Comparison of ENCODE assay signal across 18 mouse cellular contexts in genomic region chr2:125809551-125809950, GRCm38 (mm10). TPM values are rescaled to one million over a fixed set of nuclear protein-coding genes. Genes with fewer than 3 reads are reported as not detected.
DNase-seq lines count a peak whose midpoint lies in the region; ATAC-seq and TF ChIP-seq lines count a peak whose summit lies in the region.
"Had no signal": no experiment of that assay in that cellular context is flagged by ENCODE, and none has a peak within 500 bp of the region (broad histone marks: within the 10 kb centered on the region; RNA-seq: fewer than 3 reads in every experiment).

No protein-coding gene starts in this region.

- peak; percentile 16; the same call in 1 of the 2 replicates for ATAC-seq in midbrain, postnatal 0 days (ENCODE audit: low FRiP score)
- ATAC-seq in midbrain, embryonic 14.5 days (ENCODE audit: low FRiP score, low TSS enrichment), result no peak
- ATAC-seq in erythroid progenitor cell, adult 5-6 weeks (replicated peaks; ENCODE audit: low FRiP score, poor library complexity, severe bottlenecking), result no peak
- ATAC-seq: midbrain, embryonic 16.5 days had no signal

- no peaks in the 10 kb centered on the region for H3K9me3 ChIP-seq in midbrain, postnatal 0 days (ENCODE audit: low read length)
- 0 out of 2 replicates have a peak, but pooled peaks cover 5% of the 10 kb centered on the region for H3K9me3 ChIP-seq in midbrain, embryonic 14.5 days (ENCODE audit: control insufficient read depth, low read length)
- H3K9me3 ChIP-seq: heart, embryonic 15.5 days; limb, embryonic 10.5 days; liver, embryonic 15.5 days; neural tube, embryonic 15.5 days had no signal

- H3K27me3 ChIP-seq in midbrain, postnatal 0 days (ENCODE audit: insufficient read depth, low read length), result no peaks in the 10 kb centered on the region
- no peaks in the 10 kb centered on the region for H3K27me3 ChIP-seq in midbrain, embryonic 14.5 days (ENCODE audit: control insufficient read depth, insufficient read depth, low read length)
- H3K27me3 ChIP-seq: heart, embryonic 15.5 days; liver, embryonic 15.5 days; neural tube, embryonic 15.5 days had no signal

- no peak overlapping the region for H3K27ac ChIP-seq in midbrain, postnatal 0 days (ENCODE audit: low read depth, low read length)
- H3K27ac ChIP-seq in midbrain, embryonic 14.5 days (replicated peaks; ENCODE audit: low read depth, low read length), result no peak overlapping the region
- H3K27ac ChIP-seq: heart, embryonic 15.5 days; kidney, postnatal 0 days; limb, embryonic 10.5 days; liver, embryonic 15.5 days; neural tube, embryonic 15.5 days had no signal

- H3K4me3 ChIP-seq in midbrain, postnatal 0 days (ENCODE audit: low read depth, low read length), result no peak overlapping the region
- H3K4me3 ChIP-seq in midbrain, embryonic 14.5 days (replicated peaks; ENCODE audit: low read depth, low read length), result no peak overlapping the region
- H3K4me3 ChIP-seq: heart, embryonic 15.5 days; limb, embryonic 10.5 days; liver, embryonic 15.5 days; neural tube, embryonic 15.5 days had no signal

- TF ChIP-seq CTCF in midbrain, postnatal 0 days (IDR thresholded peaks at IDR 0.05), result no peak

- no peaks in the 10 kb centered on the region for H3K4me1 ChIP-seq in midbrain, postnatal 0 days (ENCODE audit: insufficient read depth, low read length)
- no peaks in the 10 kb centered on the region for H3K4me1 ChIP-seq in midbrain, embryonic 14.5 days (ENCODE audit: control insufficient read depth, insufficient read depth, low read length)
- H3K4me1 ChIP-seq: heart, embryonic 15.5 days; limb, embryonic 10.5 days; liver, embryonic 15.5 days; neural tube, embryonic 15.5 days had no signal

- H3K36me3 ChIP-seq in midbrain, postnatal 0 days (ENCODE audit: insufficient read depth, low read length), result no peaks in the 10 kb centered on the region
- no peaks in the 10 kb centered on the region for H3K36me3 ChIP-seq in midbrain, embryonic 14.5 days (ENCODE audit: control insufficient read depth, insufficient read depth, low read length)
- H3K36me3 ChIP-seq: heart, embryonic 15.5 days; limb, embryonic 10.5 days; liver, embryonic 15.5 days; neural tube, embryonic 15.5 days had no signal

- H3K9ac ChIP-seq in midbrain, postnatal 0 days (replicated peaks; ENCODE audit: low read length, poor library complexity, severe bottlenecking), result no peak overlapping the region
- H3K9ac ChIP-seq in midbrain, embryonic 14.5 days (replicated peaks; ENCODE audit: low read length), result no peak overlapping the region
- H3K9ac ChIP-seq: heart, embryonic 15.5 days; liver, embryonic 15.5 days; neural tube, embryonic 15.5 days had no signal

- WGBS in midbrain, postnatal 0 days, result 46% methylated on average over 7 of the region's 7 CpGs
- 69% methylated on average over 7 of the region's 7 CpGs for WGBS in midbrain, embryonic 14.5 days

- no peak overlapping the region for H3K4me2 ChIP-seq in midbrain, postnatal 0 days (ENCODE audit: low read depth, low read length, poor library complexity, severe bottlenecking)
- no peak overlapping the region for H3K4me2 ChIP-seq in midbrain, embryonic 14.5 days (ENCODE audit: low read length)
- H3K4me2 ChIP-seq: heart, embryonic 15.5 days; liver, embryonic 15.5 days; neural tube, embryonic 15.5 days had no signal

- no peak for DNase-seq in midbrain, postnatal 0 days (ENCODE audit: low spot score)
- DNase-seq in midbrain, embryonic 14.5 days, result no peak
- peak; percentile 38 to 80 for DNase-seq in frontal cortex, adult 2 months (ENCODE audit: extremely low spot score in 1 of 2, low spot score in 1 of 2)
- DNase-seq in layer of hippocampus, postnatal 36 days, result peak; percentile 58 to 61
- peak; percentile 29 for DNase-seq in right cerebral cortex, postnatal 25 days
- DNase-seq in kidney, adult 8-10 months, result no peak
- DNase-seq in gastrocnemius, postnatal 4 days (ENCODE audit: low spot score in 2 of 2), result no peak
- DNase-seq: adrenal gland, adult 8-10 months; cerebellum, postnatal 36 days; gastrocnemius, postnatal 10 days; lung, postnatal 36 days had no signal

RNA-seq across cellular contexts. Expression of gene Secisbp2l, which starts 26.9 kb away (rescaled TPM):
- 55.4 and 57.9 TPM in 2 replicates for total RNA-seq in midbrain, postnatal 0 days (2014; rRNA removed)
- 26.5 and 29.2 TPM in 2 replicates for polyA plus RNA-seq in midbrain, postnatal 0 days (2015; fragmentation: Nextera tagmentation; extraction: Ambion mirVana)
- polyA plus RNA-seq in midbrain, embryonic 14.5 days (2014; fragmentation: Nextera tagmentation; extraction: Ambion mirVana), result 38.3 and 40.2 TPM in 2 replicates
- 34.3 and 36.8 TPM in 2 replicates for polyA plus RNA-seq in frontal cortex, adult 2 months (2012; rRNA removed)
- 100 to 1,000 TPM; 102 to 104 TPM for total RNA-seq in layer of hippocampus, postnatal 36 days (2021)
- 19.3 and 23.4 TPM in 2 replicates for total RNA-seq in erythroid progenitor cell, adult 5-6 weeks (2015; ENCODE audit: low replicate concordance)
- 35.2 and 43.1 TPM in 2 replicates for total RNA-seq in erythroid progenitor cell, adult 5-6 weeks (2017; ENCODE audit: low replicate concordance)
- total RNA-seq in gastrocnemius, postnatal 4 days (2021), result 10 to 100 TPM; 42.5 to 50.8 TPM

RNA-seq across cellular contexts. Expression of gene Galk2, which starts 49.4 kb away (rescaled TPM):
- 32.0 and 33.4 TPM in 2 replicates for total RNA-seq in midbrain, postnatal 0 days (2014; rRNA removed)
- polyA plus RNA-seq in midbrain, postnatal 0 days (2015; fragmentation: Nextera tagmentation; extraction: Ambion mirVana), result 28.7 and 32.4 TPM in 2 replicates
- 28.4 and 29.6 TPM in 2 replicates for polyA plus RNA-seq in midbrain, embryonic 14.5 days (2014; fragmentation: Nextera tagmentation; extraction: Ambion mirVana)
- polyA plus RNA-seq in frontal cortex, adult 2 months (2012; rRNA removed), result 21.8 and 22.8 TPM in 2 replicates
- 10 to 100 TPM; 27.4 to 29.8 TPM for total RNA-seq in layer of hippocampus, postnatal 36 days (2021)
- 1.1 and 5.0 TPM in 2 replicates for total RNA-seq in erythroid progenitor cell, adult 5-6 weeks (2015; ENCODE audit: low replicate concordance)
- total RNA-seq in erythroid progenitor cell, adult 5-6 weeks (2017; ENCODE audit: low replicate concordance), result 4.0 and 17.5 TPM in 2 replicates
- total RNA-seq in gastrocnemius, postnatal 4 days (2021), result 10 to 100 TPM; 15.9 to 16.7 TPM

RNA-seq across cellular contexts. Expression of gene Cops2, which starts 49.4 kb away (rescaled TPM):
- total RNA-seq in midbrain, postnatal 0 days (2014; rRNA removed), result 53.7 and 67.5 TPM in 2 replicates
- 49.7 and 53.0 TPM in 2 replicates for polyA plus RNA-seq in midbrain, postnatal 0 days (2015; fragmentation: Nextera tagmentation; extraction: Ambion mirVana)
- 68.4 and 82.8 TPM in 2 replicates for polyA plus RNA-seq in midbrain, embryonic 14.5 days (2014; fragmentation: Nextera tagmentation; extraction: Ambion mirVana)
- 88.0 and 106 TPM in 2 replicates for polyA plus RNA-seq in frontal cortex, adult 2 months (2012; rRNA removed)
- total RNA-seq in layer of hippocampus, postnatal 36 days (2021), result 100 to 1,000 TPM; 102 to 115 TPM
- 60.5 and 85.1 TPM in 2 replicates for total RNA-seq in erythroid progenitor cell, adult 5-6 weeks (2015; ENCODE audit: low replicate concordance)
- 143 and 182 TPM in 2 replicates for total RNA-seq in erythroid progenitor cell, adult 5-6 weeks (2017; ENCODE audit: low replicate concordance)
- 100 to 1,000 TPM; 109 to 117 TPM for total RNA-seq in gastrocnemius, postnatal 4 days (2021)

Comparison
In these comparisons a context has a peak if more than half of its experiments do, and no peak if none do; other contexts are left out.
1. DNase-seq: peak in frontal cortex, adult 2 months (2 of 2), layer of hippocampus, postnatal 36 days (2 of 2) and right cerebral cortex, postnatal 25 days (single experiment); none in midbrain, postnatal 0 days (single experiment), midbrain, embryonic 14.5 days (single experiment), kidney, adult 8-10 months (0 of 2) and gastrocnemius, postnatal 4 days (0 of 2).